Mouse (Mus musculus) C2C12 (cell line): ENCODE results near the gene BC029722. TPM values are rescaled to one million over a fixed set of nuclear protein-coding genes. Genes with fewer than 3 reads are reported as not detected.

Experiments
- H3K27me3 ChIP-seq: one replicate; pipeline ENCODE4 v1.6.1; 2011; ENCODE audit not compliant: control insufficient read depth, insufficient read depth, insufficient read length
- H3K36me3 ChIP-seq: one replicate; pipeline ENCODE4 v1.6.1; 2011; ENCODE audit not compliant: control insufficient read depth, insufficient read depth
- H3K4me3 ChIP-seq: one replicate; pipeline ENCODE4 v1.5.1; 2011; ENCODE audit warnings: mild to moderate bottlenecking, control low read depth; ENCODE audit not compliant: poor library complexity, insufficient read depth, severe bottlenecking
- H3K79me2 ChIP-seq: one replicate; pipeline ENCODE4 v1.6.1; 2011; ENCODE audit not compliant: control insufficient read depth, insufficient read depth
- H3K79me3 ChIP-seq: one replicate; pipeline ENCODE4 v1.6.1; 2011; ENCODE audit warnings: low read depth, control low read depth
- H3ac ChIP-seq: one replicate; pipeline ENCODE3; 2011; ENCODE audit warnings: low read depth; ENCODE audit not compliant: control insufficient read depth, insufficient read length
- CEBPB ChIP-seq: IDR thresholded peaks from one replicate; pipeline ENCODE4 v1.6.1; 2011; ENCODE audit warnings: low read depth, mild to moderate bottlenecking, control low read depth, moderate library complexity
- CTCF ChIP-seq: IDR thresholded peaks from one replicate; pipeline ENCODE4 v1.5.1; 2011; ENCODE audit not compliant: control insufficient read depth, insufficient read depth, insufficient read length
- FOSL1 ChIP-seq: IDR thresholded peaks from one replicate; pipeline ENCODE4 v1.8.0; 2011; ENCODE audit warnings: mild to moderate bottlenecking, low read length; ENCODE audit not compliant: poor library complexity, insufficient read depth, severe bottlenecking
- MAX ChIP-seq: IDR thresholded peaks from one replicate; pipeline ENCODE4 v1.6.1; 2011; ENCODE audit warnings: mild to moderate bottlenecking, control low read depth
- MYOD1 ChIP-seq: IDR thresholded peaks from one replicate; pipeline ENCODE4 v1.6.1; 2011; ENCODE audit warnings: low read depth; ENCODE audit not compliant: control insufficient read depth, insufficient read length
- MYOG ChIP-seq: IDR thresholded peaks from one replicate; pipeline ENCODE4 v1.6.1; 2011; ENCODE audit not compliant: control insufficient read depth, insufficient read length; ENCODE audit errors: extremely low read depth
- USF1 ChIP-seq: IDR thresholded peaks from one replicate; pipeline ENCODE4 v1.6.1; 2011; ENCODE audit warnings: low read depth, mild to moderate bottlenecking, control low read depth, moderate library complexity
- polyA plus RNA-seq: library from polyadenylated mRNA; unstranded; fragments of >200 nt; fragmentation: generic; extraction: Trizol; gene quantifications from one replicate; pipeline ENCODE4 v1.2.1, GENCODE M21; 2012; ENCODE audit warnings: missing spikeins

Gene BC029722
- polyA plus RNA-seq, 1 experiment = 32.9 TPM

GRCm38 (mm10) chr2:155775685-155776263, 43.5 kb downstream of the BC029722 start:
- H3K79me3 ChIP-seq = no peaks in the 10 kb centered on the region
- H3K27me3 ChIP-seq = peaks cover 61% of the 10 kb centered on the region

GRCm38 (mm10) chr2:155774927-155775684, 44.1 kb downstream of the BC029722 start, which contains the start of gene Mmp24:
Gene Mmp24 (plus strand): TSS chr2:155775342.
- Histone ChIP-seq H3K27me3 (peaks cover 60% of the 10 kb centered on the region), H3ac (peak within 1 kb of the TSS; percentile 20), H3K79me2 (no peaks in the 10 kb centered on the region), H3K79me3 (no peaks in the 10 kb centered on the region), H3K4me3 (no peak within 1 kb of the TSS), H3K36me3 (no peaks in the 10 kb centered on the region)
- TF ChIP-seq CTCF (no peak), FOSL1 (no peak), MYOD1 (no peak), MYOG (no peak), USF1 (no peak), CEBPB (no peak), MAX (no peak)

More at GRCm38 (mm10) chr2:155775685-155776263, 43.5 kb downstream of the BC029722 start:
- Histone ChIP-seq H3K36me3 (no peaks in the 10 kb centered on the region), H3K79me2 (no peaks in the 10 kb centered on the region), H3ac (peak overlapping the region; percentile 20), H3K4me3 (no peak overlapping the region)
- no peak for TF ChIP-seq USF1
- no peak for TF ChIP-seq CTCF
- TF ChIP-seq MYOD1 = no peak
- TF ChIP-seq MYOG = no peak
- TF ChIP-seq CEBPB = no peak
- TF ChIP-seq MAX = no peak
- TF ChIP-seq FOSL1 = no peak

- TF ChIP-seq FOSL1 (no peak), MYOG (no peak), MAX (no peak), CEBPB (no peak), MYOD1 (no peak), USF1 (no peak), CTCF (no peak)
- no peak overlapping the region for H3K4me3 ChIP-seq
- no peaks in the 10 kb centered on the region for H3K79me3 ChIP-seq
- H3K36me3 ChIP-seq = no peaks in the 10 kb centered on the region
- H3K79me2 ChIP-seq = no peaks in the 10 kb centered on the region
- H3K27me3 ChIP-seq = peaks cover 60% of the 10 kb centered on the region
- no peak overlapping the region for H3ac ChIP-seq
Observed at GRCm38 (mm10) chr2:155774261-155774926, 44.8 kb downstream of the BC029722 start.

GRCm38 (mm10) chr2:155773664-155774063, 45.6 kb downstream of the BC029722 start:
- H3K79me2 ChIP-seq = no peaks in the 10 kb centered on the region
- H3ac ChIP-seq = no peak overlapping the region
- TF ChIP-seq MAX = no peak
- no peak for TF ChIP-seq MYOD1
- no peaks in the 10 kb centered on the region for H3K79me3 ChIP-seq
- H3K27me3 ChIP-seq = peaks cover 55% of the 10 kb centered on the region
- H3K36me3 ChIP-seq = no peaks in the 10 kb centered on the region
- no peak overlapping the region for H3K4me3 ChIP-seq

Other genes with a start within 250 kb of the BC029722 start
- 39.4 TPM for gene Gss, start 226.6 kb downstream of the BC029722 start, polyA plus RNA-seq
- 0.09 TPM for gene Myh7b, start 208.2 kb downstream of the BC029722 start, polyA plus RNA-seq
- 70.5 TPM for gene Trpc4ap, start 127.0 kb downstream of the BC029722 start, polyA plus RNA-seq
- 19.0 TPM for gene Edem2, start 90.0 kb downstream of the BC029722 start, polyA plus RNA-seq
- not detected for gene Gm17581, start 83.6 kb downstream of the BC029722 start, polyA plus RNA-seq
- 4.4 TPM for gene Procr, start 68.3 kb downstream of the BC029722 start, polyA plus RNA-seq
- 0.04 TPM for gene Mmp24, start 44.1 kb downstream of the BC029722 start, polyA plus RNA-seq
- 340 TPM for gene Eif6, start 7.5 kb upstream of the BC029722 start, polyA plus RNA-seq
- gene Fam83c, start 15.4 kb upstream of the BC029722 start, polyA plus RNA-seq = 0.02 TPM
- gene Uqcc1, start 110.9 kb upstream of the BC029722 start, polyA plus RNA-seq = 47.6 TPM
- gene Gm15557, start 121.3 kb upstream of the BC029722 start, polyA plus RNA-seq = not detected
- gene Gdf5, start 125.9 kb upstream of the BC029722 start, polyA plus RNA-seq = not detected
- gene Cep250, start 137.0 kb upstream of the BC029722 start, polyA plus RNA-seq = 24.1 TPM
- 0.09 TPM for gene 6430550D23Rik, start 188.6 kb upstream of the BC029722 start, polyA plus RNA-seq
- 230 TPM for gene Ergic3, start 188.6 kb upstream of the BC029722 start, polyA plus RNA-seq
- not detected for gene Fer1l4, start 233.5 kb upstream of the BC029722 start, polyA plus RNA-seq
- 2.3 TPM for gene Spag4, start 245.7 kb upstream of the BC029722 start, polyA plus RNA-seq